Mouse (Mus musculus) MEL (cell line): ENCODE data around the gene Pim2.

Source experiments
- CTCF ChIP-seq, 3 experiments: IDR thresholded peaks in 2 of 3; conservative IDR thresholded peaks in 1 of 3; 2 replicates each; pipeline ENCODE4 v1.5.1; 2011 to 2012; ENCODE audit warnings: low read length in 3 of 3, low read depth in 2 of 3, mild to moderate bottlenecking in 2 of 3, improper control_type of control experiment in 1 of 3, inconsistent platforms in 1 of 3, mixed read lengths in 1 of 3, moderate library complexity in 1 of 3; ENCODE audit not compliant: control insufficient read depth in 1 of 3, insufficient read depth in 1 of 3, poor library complexity in 1 of 3, severe bottlenecking in 1 of 3
- E2F4 ChIP-seq: IDR thresholded peaks from 2 replicates; pipeline ENCODE4 v1.6.1; 2011; ENCODE audit warnings: low read depth, low read length, improper control_type of control experiment, borderline replicate concordance
- GATA1 ChIP-seq: IDR thresholded peaks from 2 replicates; pipeline ENCODE4 v1.6.1; 2011; ENCODE audit warnings: low read depth, low read length, improper control_type of control experiment
- MAZ ChIP-seq: IDR thresholded peaks from 2 replicates; pipeline ENCODE4 v1.6.1; 2012; ENCODE audit warnings: low read depth, mild to moderate bottlenecking, inconsistent platforms, low read length, improper control_type of control experiment
- POLR2A ChIP-seq, 2 experiments: IDR thresholded peaks; 2 replicates each; pipeline ENCODE4 v1.6.1; 2011 to 2012; ENCODE audit warnings: low read length in 2 of 2, mild to moderate bottlenecking in 2 of 2, control low read depth in 1 of 2, improper control_type of control experiment in 1 of 2, low read depth in 1 of 2, moderate library complexity in 1 of 2; ENCODE audit not compliant: control insufficient read depth in 1 of 2, insufficient read depth in 1 of 2, poor library complexity in 1 of 2
- POLR2AphosphoS5 ChIP-seq: IDR thresholded peaks from 2 replicates; pipeline ENCODE4 v1.6.1; 2012; ENCODE audit warnings: low read depth, borderline replicate concordance, mild to moderate bottlenecking, inconsistent platforms, low read length, moderate library complexity, mixed read lengths

GRCm38 (mm10) chrX:7926266-7926665, 48.2 kb downstream of the Pim2 start:
- TF ChIP-seq CTCF (IDR thresholded peaks at IDR 0.05 in 2 of 3, conservative IDR thresholded peaks at IDR 0.05 in 1 of 3; ENCODE audit: control insufficient read depth in 1 of 3, insufficient read depth in 1 of 3, low read depth in 2 of 3, low read length in 3 of 3, poor library complexity in 1 of 3, severe bottlenecking in 1 of 3) (no peak), GATA1 (no peak), POLR2AphosphoS5 (no peak), MAZ (no peak), E2F4 (no peak), POLR2A (IDR thresholded peaks at IDR 0.05; ENCODE audit: control insufficient read depth in 1 of 2, insufficient read depth in 1 of 2, low read depth in 1 of 2, low read length in 2 of 2, poor library complexity in 1 of 2) (no peak)
